Comparison of ENCODE assay signal across 29 mouse cellular contexts in the genomic region with DNA sequence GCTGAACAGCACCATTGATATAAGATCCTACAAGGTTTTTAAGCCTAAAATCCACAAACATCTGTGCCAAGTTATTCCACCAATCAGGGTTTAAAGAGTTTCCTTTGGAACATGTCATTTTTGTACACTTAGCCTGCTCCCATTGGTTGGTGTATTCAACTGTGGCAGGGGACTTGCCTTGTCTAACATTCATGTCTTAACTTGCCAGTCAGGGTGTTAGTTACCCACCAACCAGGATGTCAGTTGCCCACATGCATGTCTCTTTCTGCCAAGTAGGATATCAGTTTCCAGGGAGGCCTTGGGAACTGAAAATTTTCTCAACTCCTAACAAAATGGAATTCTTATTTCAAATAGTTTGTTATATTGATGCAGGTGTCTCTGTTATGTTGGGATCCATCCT. TPM values are rescaled to one million over a fixed set of nuclear protein-coding genes. Genes with fewer than 3 reads are reported as not detected.
"Had no signal": no experiment of that assay in that cellular context is flagged by ENCODE, and none has a peak within 500 bp of the region (broad histone marks: within the 10 kb centered on the region; RNA-seq: fewer than 3 reads in every experiment).

No protein-coding gene starts in this region.

- DNase-seq: cerebellum, adult 8-10 months; cerebellum, adult 9-10 months; cerebellum, adult 9-11 months; cerebellum, postnatal 10 days; cerebellum, postnatal 14 days; cerebellum, postnatal 25 days; cerebellum, postnatal 36 days; embryo, embryonic 11 days; forebrain, postnatal 0 days; gastrocnemius, adult 2 months; gastrocnemius, postnatal 10 days; gastrocnemius, postnatal 14 days; gastrocnemius, postnatal 25 days; gastrocnemius, postnatal 36 days; heart, adult 18-20 months; heart, adult 2 months had no signal

- H3K27me3 ChIP-seq: embryonic facial prominence, embryonic 12.5 days; embryonic facial prominence, embryonic 13.5 days; embryonic facial prominence, embryonic 15.5 days; forebrain, embryonic 12.5 days; forebrain, embryonic 13.5 days; forebrain, embryonic 15.5 days had no signal

- H3K27ac ChIP-seq: embryonic facial prominence, embryonic 12.5 days; embryonic facial prominence, embryonic 13.5 days; embryonic facial prominence, embryonic 15.5 days; forebrain, embryonic 10.5 days; forebrain, embryonic 12.5 days; forebrain, embryonic 13.5 days; forebrain, embryonic 15.5 days; gastrocnemius, adult 2 months; heart, adult 2 months; heart, embryonic 10.5 days had no signal

- H3K4me2 ChIP-seq: embryonic facial prominence, embryonic 12.5 days; embryonic facial prominence, embryonic 13.5 days; embryonic facial prominence, embryonic 15.5 days; forebrain, embryonic 12.5 days; forebrain, embryonic 13.5 days; forebrain, embryonic 15.5 days had no signal

- H3K9ac ChIP-seq: embryonic facial prominence, embryonic 12.5 days; embryonic facial prominence, embryonic 13.5 days; embryonic facial prominence, embryonic 15.5 days; forebrain, embryonic 12.5 days; forebrain, embryonic 13.5 days; forebrain, embryonic 15.5 days; forebrain, postnatal 0 days had no signal

- H3K4me1 ChIP-seq: embryonic facial prominence, embryonic 12.5 days; embryonic facial prominence, embryonic 13.5 days; embryonic facial prominence, embryonic 15.5 days; forebrain, embryonic 10.5 days; forebrain, embryonic 12.5 days; forebrain, embryonic 13.5 days; forebrain, embryonic 15.5 days; heart, embryonic 10.5 days had no signal

- ATAC-seq: forebrain, embryonic 13.5 days; forebrain, embryonic 14.5 days; forebrain, embryonic 15.5 days; forebrain, embryonic 16.5 days; forebrain, postnatal 0 days had no signal

- H3K4me3 ChIP-seq: embryonic facial prominence, embryonic 12.5 days; embryonic facial prominence, embryonic 13.5 days; embryonic facial prominence, embryonic 15.5 days; erythroblast, embryonic 14.5 days; forebrain, embryonic 10.5 days; forebrain, embryonic 12.5 days; forebrain, embryonic 13.5 days; forebrain, embryonic 15.5 days; gastrocnemius, adult 2 months; heart, adult 2 months; heart, embryonic 10.5 days had no signal

- H3K9me3 ChIP-seq: embryonic facial prominence, embryonic 12.5 days; embryonic facial prominence, embryonic 15.5 days; forebrain, embryonic 12.5 days; forebrain, embryonic 13.5 days; forebrain, embryonic 15.5 days; heart, embryonic 10.5 days had no signal

- H3K36me3 ChIP-seq: embryonic facial prominence, embryonic 12.5 days; embryonic facial prominence, embryonic 13.5 days; embryonic facial prominence, embryonic 15.5 days; forebrain, embryonic 10.5 days; forebrain, embryonic 12.5 days; forebrain, embryonic 15.5 days; heart, embryonic 10.5 days had no signal

RNA-seq across cellular contexts. Expression of gene Fcgr4, which starts 13.1 kb away (rescaled TPM):
- total RNA-seq: gastrocnemius, adult 18-20 months; gastrocnemius, adult 2 months; gastrocnemius, adult 8-10 months; gastrocnemius, postnatal 14 days; gastrocnemius, postnatal 25 days; gastrocnemius, postnatal 36 days had no signal
- polyA plus RNA-seq: erythroblast, embryonic 14.5 days; forebrain, embryonic 13.5 days had no signal

RNA-seq across cellular contexts. Expression of gene Fcgr2b, which starts 29.2 kb away (rescaled TPM):
- polyA plus RNA-seq: erythroblast, embryonic 14.5 days; forebrain, embryonic 10.5 days; heart, embryonic 10.5 days had no signal

RNA-seq across cellular contexts. Expression of gene Fcgr3, which starts 59.1 kb away (rescaled TPM):
- polyA plus RNA-seq: erythroblast, embryonic 14.5 days had no signal
